In genomic region chr4:94853301-94853700, GRCm38 (mm10) we compare ENCODE assay signal across 19 mouse cellular contexts.
DNase-seq lines count a peak whose midpoint lies in the region; ATAC-seq lines count a peak whose summit lies in the region.
"Had no signal": no experiment of that assay in that cellular context is flagged by ENCODE, and none has a peak within 500 bp of the region (broad histone marks: within the 10 kb centered on the region; RNA-seq: fewer than 3 reads in every experiment).

No protein-coding gene starts in this region.

- no peak overlapping the region for H3K9ac ChIP-seq in kidney, embryonic 16.5 days (replicated peaks; ENCODE audit: low read length)
- no peak overlapping the region for H3K9ac ChIP-seq in midbrain, embryonic 11.5 days (ENCODE audit: low read length)
- no peak overlapping the region for H3K9ac ChIP-seq in midbrain, embryonic 13.5 days (replicated peaks)
- H3K9ac ChIP-seq in forebrain, embryonic 14.5 days (ENCODE audit: low read length), result no peak overlapping the region
- H3K9ac ChIP-seq: embryonic facial prominence, embryonic 12.5 days; forebrain, embryonic 13.5 days; heart, embryonic 13.5 days; hindbrain, embryonic 15.5 days had no signal

- 64% methylated on average over 7 of the region's 7 CpGs for WGBS in kidney, embryonic 16.5 days
- WGBS in midbrain, embryonic 11.5 days, result 89% methylated on average over 7 of the region's 7 CpGs
- 92% methylated on average over 7 of the region's 7 CpGs for WGBS in midbrain, embryonic 13.5 days
- WGBS in forebrain, embryonic 14.5 days, result 92% methylated on average over 7 of the region's 7 CpGs

- peak; percentile 38 to 59 for DNase-seq in adrenal gland, adult (ENCODE audit: inconsistent age in 2 of 2, low spot score in 1 of 2)
- no peak for DNase-seq in adrenal gland, postnatal 4 days (ENCODE audit: low spot score in 2 of 2)
- peak; percentile 70 for DNase-seq in kidney, adult 11 months
- DNase-seq in midbrain, embryonic 11.5 days (ENCODE audit: low spot score, missing footprints), result peak; percentile 28
- DNase-seq in kidney, postnatal 36 days, result peak; percentile 38 to 81
- no peak for DNase-seq in forebrain, embryonic 14.5 days (ENCODE audit: low spot score)
- DNase-seq: cerebellum, adult 11-12 months; cerebellum, adult 9-10 months; cerebellum, postnatal 25 days; gastrocnemius, adult 2 months; gastrocnemius, postnatal 25 days; heart, adult 11 months; heart, postnatal 36 days had no signal

- H3K4me2 ChIP-seq in kidney, embryonic 16.5 days (replicated peaks; ENCODE audit: low read depth, low read length), result no peak overlapping the region
- H3K4me2 ChIP-seq in midbrain, embryonic 11.5 days, result no peak overlapping the region
- no peak overlapping the region for H3K4me2 ChIP-seq in midbrain, embryonic 13.5 days (replicated peaks)
- H3K4me2 ChIP-seq in forebrain, embryonic 14.5 days (ENCODE audit: low read length), result no peak overlapping the region
- H3K4me2 ChIP-seq: embryonic facial prominence, embryonic 12.5 days; forebrain, embryonic 13.5 days; heart, embryonic 13.5 days; hindbrain, embryonic 15.5 days had no signal

- H3K4me1 ChIP-seq in kidney, embryonic 16.5 days (ENCODE audit: insufficient read depth, low read length), result peaks cover 7% of the 10 kb centered on the region
- no peaks in the 10 kb centered on the region for H3K4me1 ChIP-seq in midbrain, embryonic 11.5 days (ENCODE audit: control insufficient read depth, insufficient read depth, low read length)
- no peaks in the 10 kb centered on the region for H3K4me1 ChIP-seq in midbrain, embryonic 13.5 days (replicated peaks)
- no peaks in the 10 kb centered on the region for H3K4me1 ChIP-seq in forebrain, embryonic 14.5 days (ENCODE audit: control insufficient read depth, insufficient read depth, low read length)
- H3K4me1 ChIP-seq: embryonic facial prominence, embryonic 12.5 days; forebrain, embryonic 13.5 days; heart, embryonic 13.5 days; hindbrain, embryonic 15.5 days had no signal

- H3K27me3 ChIP-seq in kidney, embryonic 16.5 days (ENCODE audit: insufficient read depth, low read length), result no peaks in the 10 kb centered on the region
- H3K27me3 ChIP-seq in midbrain, embryonic 11.5 days (ENCODE audit: control insufficient read depth, insufficient read depth, low read length), result no peaks in the 10 kb centered on the region
- no peaks in the 10 kb centered on the region for H3K27me3 ChIP-seq in midbrain, embryonic 13.5 days
- H3K27me3 ChIP-seq in forebrain, embryonic 14.5 days (replicated peaks; ENCODE audit: control insufficient read depth, insufficient read depth, low read length), result no peaks in the 10 kb centered on the region
- H3K27me3 ChIP-seq: embryonic facial prominence, embryonic 12.5 days; forebrain, embryonic 13.5 days; heart, embryonic 13.5 days; hindbrain, embryonic 15.5 days had no signal

- H3K36me3 ChIP-seq in kidney, embryonic 16.5 days (ENCODE audit: insufficient read depth, low read length), result no peaks in the 10 kb centered on the region
- H3K36me3 ChIP-seq in midbrain, embryonic 11.5 days (ENCODE audit: control insufficient read depth, insufficient read depth, low read length), result no peaks in the 10 kb centered on the region
- H3K36me3 ChIP-seq in midbrain, embryonic 13.5 days, result no peaks in the 10 kb centered on the region
- H3K36me3 ChIP-seq in forebrain, embryonic 14.5 days (ENCODE audit: control insufficient read depth, insufficient read depth, low read length), result no peaks in the 10 kb centered on the region
- H3K36me3 ChIP-seq: embryonic facial prominence, embryonic 12.5 days; hindbrain, embryonic 15.5 days had no signal

- no peaks in the 10 kb centered on the region for H3K9me3 ChIP-seq in kidney, embryonic 16.5 days (ENCODE audit: low read length)
- no peaks in the 10 kb centered on the region for H3K9me3 ChIP-seq in midbrain, embryonic 11.5 days (ENCODE audit: control insufficient read depth, low read length)
- no peaks in the 10 kb centered on the region for H3K9me3 ChIP-seq in midbrain, embryonic 13.5 days
- no peaks in the 10 kb centered on the region for H3K9me3 ChIP-seq in forebrain, embryonic 14.5 days (replicated peaks; ENCODE audit: control insufficient read depth, low read length)
- H3K9me3 ChIP-seq: embryonic facial prominence, embryonic 12.5 days; forebrain, embryonic 13.5 days; heart, embryonic 13.5 days; hindbrain, embryonic 15.5 days had no signal

- ATAC-seq in kidney, embryonic 16.5 days (ENCODE audit: low FRiP score, low TSS enrichment), result no peak
- no peak for ATAC-seq in midbrain, embryonic 11.5 days (ENCODE audit: low FRiP score)
- no peak for ATAC-seq in midbrain, embryonic 13.5 days
- no peak for ATAC-seq in forebrain, embryonic 14.5 days
- ATAC-seq: forebrain, embryonic 13.5 days had no signal

- no peak overlapping the region for H3K27ac ChIP-seq in kidney, embryonic 16.5 days (ENCODE audit: low read length)
- no peak overlapping the region for H3K27ac ChIP-seq in midbrain, embryonic 11.5 days (ENCODE audit: low read depth, low read length)
- H3K27ac ChIP-seq in midbrain, embryonic 13.5 days, result no peak overlapping the region
- no peak overlapping the region for H3K27ac ChIP-seq in forebrain, embryonic 14.5 days (ENCODE audit: low read depth, low read length)
- H3K27ac ChIP-seq: embryonic facial prominence, embryonic 12.5 days; forebrain, embryonic 13.5 days; gastrocnemius, adult 2 months; heart, embryonic 13.5 days; hindbrain, embryonic 15.5 days had no signal

- H3K4me3 ChIP-seq in kidney, embryonic 16.5 days (ENCODE audit: low read length), result no peak overlapping the region
- H3K4me3 ChIP-seq in midbrain, embryonic 11.5 days (ENCODE audit: low read depth, low read length), result no peak overlapping the region
- no peak overlapping the region for H3K4me3 ChIP-seq in midbrain, embryonic 13.5 days (replicated peaks)
- no peak overlapping the region for H3K4me3 ChIP-seq in forebrain, embryonic 14.5 days (ENCODE audit: low read depth, low read length)
- H3K4me3 ChIP-seq: embryonic facial prominence, embryonic 12.5 days; forebrain, embryonic 13.5 days; gastrocnemius, adult 2 months; heart, embryonic 13.5 days; hindbrain, embryonic 15.5 days had no signal

Comparison
In these comparisons a context has a peak if more than half of its experiments do, and no peak if none do; other contexts are left out.
1. DNase-seq: peak in adrenal gland, adult (2 of 2), kidney, adult 11 months (single experiment), midbrain, embryonic 11.5 days (single experiment) and kidney, postnatal 36 days (2 of 2); none in adrenal gland, postnatal 4 days (0 of 2) and forebrain, embryonic 14.5 days (single experiment).